Mouse (Mus musculus) lung, postnatal 14 days (tissue): ENCODE results near the gene Obox6.

Source experiments
- DNase-seq: peaks from one replicate; pipeline ENCODE4 v3.0.0; 2021

Obox6 gene

GRCm38 (mm10) chr7:15839578-15839977 is at the start of gene Obox6:
TSS of gene Obox6 (minus strand) at chr7:15839678.
- no peak for DNase-seq

- DNase-seq, result no peak
Measured at GRCm38 (mm10) chr7:15884127-15884526, 44.6 kb upstream of the Obox6 start.

GRCm38 (mm10) chr7:15882317-15882716 is 42.8 kb upstream of the Obox6 start, which contains the start of gene Crxos:
TSS of gene Crxos (plus strand) at chr7:15882617.
- no peak for DNase-seq

- no peak for DNase-seq
Measured at GRCm38 (mm10) chr7:15881831-15882230, 42.4 kb upstream of the Obox6 start.

GRCm38 (mm10) chr7:15881388-15881787 is 41.9 kb upstream of the Obox6 start:
- DNase-seq, result no peak

GRCm38 (mm10) chr7:15879756-15880155 is 40.3 kb upstream of the Obox6 start, which contains the start of gene Crx:
TSS of gene Crx (minus strand) at chr7:15879968.
- DNase-seq, result no peak

GRCm38 (mm10) chr7:15864104-15864503 is 24.6 kb upstream of the Obox6 start:
- DNase-seq, result no peak

- no peak for DNase-seq
Measured at GRCm38 (mm10) chr7:15859657-15860056, 20.2 kb upstream of the Obox6 start.
